Mouse (Mus musculus): ENCODE results near the gene Plcd4. TPM values are rescaled to one million over a fixed set of nuclear protein-coding genes. Genes with fewer than 3 reads are reported as not detected.
"Not testable (repeated sequence)": the region's sequence is repeated elsewhere in the genome, so short reads cannot be mapped to it uniquely, and the experiment has no call there.

Plcd4 gene
- 3.3 and 3.9 TPM in 2 replicates for polyA plus RNA-seq (2014; fragmentation: Nextera tagmentation; extraction: Ambion mirVana)

GRCm38 (mm10) chr1:74542451-74542961, at the start of gene Plcd4:
TSS of gene Plcd4 (plus strand) at chr1:74542888.
- 4% methylated on average over 6 of the region's 6 CpGs for WGBS
- H3K4me3 ChIP-seq (ENCODE audit: low read depth, low read length) = no peak within 1 kb of the TSS; the same call in 1 of the 2 replicates
- no peaks in the 10 kb centered on the region for H3K36me3 ChIP-seq (ENCODE audit: control insufficient read depth, insufficient read depth, low read length)
- H3K9ac ChIP-seq (ENCODE audit: low read length) = peak within 1 kb of the TSS; percentile 47
- peak; percentile 41 for DNase-seq (ENCODE audit: low spot score)
- no peak within 1 kb of the TSS for H3K27ac ChIP-seq (ENCODE audit: low read depth, low read length)
- H3K9me3 ChIP-seq (replicated peaks; ENCODE audit: control insufficient read depth, low read length) = no peaks in the 10 kb centered on the region
- ATAC-seq = peak; percentile 26; the same call in 1 of the 2 replicates
- H3K27me3 ChIP-seq (replicated peaks; ENCODE audit: control insufficient read depth, insufficient read depth, low read length) = no peaks in the 10 kb centered on the region
- peak within 1 kb of the TSS; percentile 33 for H3K4me2 ChIP-seq (ENCODE audit: low read length)
- H3K4me1 ChIP-seq (ENCODE audit: control insufficient read depth, insufficient read depth, low read length) = no peaks in the 10 kb centered on the region; the same call in 1 of the 2 replicates

- H3K9ac ChIP-seq (ENCODE audit: low read length) = no peak overlapping the region
- H3K4me2 ChIP-seq (ENCODE audit: low read length) = no peak overlapping the region
- H3K27ac ChIP-seq (ENCODE audit: low read depth, low read length) = no peak overlapping the region
- ATAC-seq (no peak), DNase-seq (ENCODE audit: low spot score) (no peak)
- H3K27me3 ChIP-seq (replicated peaks; ENCODE audit: control insufficient read depth, insufficient read depth, low read length) = no peaks in the 10 kb centered on the region
- no peak overlapping the region for H3K4me3 ChIP-seq (ENCODE audit: low read depth, low read length)
- WGBS = 79% methylated on average over 1 of the region's 1 CpGs
- peaks cover 8% of the 10 kb centered on the region for H3K4me1 ChIP-seq (ENCODE audit: control insufficient read depth, insufficient read depth, low read length)
- no peaks in the 10 kb centered on the region for H3K9me3 ChIP-seq (replicated peaks; ENCODE audit: control insufficient read depth, low read length)
- H3K36me3 ChIP-seq (ENCODE audit: control insufficient read depth, insufficient read depth, low read length) = peaks cover 10% of the 10 kb centered on the region; the same call in 1 of the 2 replicates
Observed at GRCm38 (mm10) chr1:74501106-74501505, 41.6 kb upstream of the Plcd4 start.

- Histone ChIP-seq H3K4me1 (ENCODE audit: control insufficient read depth, insufficient read depth, low read length) (peaks cover 25% of the 10 kb centered on the region), H3K27ac (ENCODE audit: low read depth, low read length) (peak overlapping the region; percentile 59), H3K9ac (ENCODE audit: low read length) (peak overlapping the region; percentile 79), H3K4me2 (ENCODE audit: low read length) (peak overlapping the region; percentile 88), H3K27me3 (replicated peaks; ENCODE audit: control insufficient read depth, insufficient read depth, low read length) (no peaks in the 10 kb centered on the region), H3K9me3 (replicated peaks; ENCODE audit: control insufficient read depth, low read length) (no peaks in the 10 kb centered on the region), H3K36me3 (ENCODE audit: control insufficient read depth, insufficient read depth, low read length) (no peaks in the 10 kb centered on the region), H3K4me3 (ENCODE audit: low read depth, low read length) (peak overlapping the region; percentile 92)
- 2% methylated on average over 22 of the region's 22 CpGs for WGBS
- no peak; the same call in 1 of the 2 replicates for ATAC-seq
- no peak for DNase-seq (ENCODE audit: low spot score)
Observed at GRCm38 (mm10) chr1:74505393-74505720, 37.3 kb upstream of the Plcd4 start.

GRCm38 (mm10) chr1:74505721-74506464, 36.8 kb upstream of the Plcd4 start, which contains the start of gene Cnot9:
TSS of gene Cnot9 (plus strand) at chr1:74506058.
- WGBS = under 1% methylated on average over 60 of the region's 64 CpGs
- Histone ChIP-seq H3K9me3 (replicated peaks; ENCODE audit: control insufficient read depth, low read length) (no peaks in the 10 kb centered on the region), H3K27me3 (replicated peaks; ENCODE audit: control insufficient read depth, insufficient read depth, low read length) (no peaks in the 10 kb centered on the region), H3K9ac (ENCODE audit: low read length) (peak within 1 kb of the TSS; percentile 93), H3K4me1 (ENCODE audit: control insufficient read depth, insufficient read depth, low read length) (peaks cover 25% of the 10 kb centered on the region), H3K4me2 (ENCODE audit: low read length) (peak within 1 kb of the TSS; percentile 88), H3K4me3 (ENCODE audit: low read depth, low read length) (peak within 1 kb of the TSS; percentile 92), H3K27ac (ENCODE audit: low read depth, low read length) (peak within 1 kb of the TSS; percentile 87), H3K36me3 (ENCODE audit: control insufficient read depth, insufficient read depth, low read length) (no peaks in the 10 kb centered on the region)
- ATAC-seq = peak; percentile 100
- DNase-seq (ENCODE audit: low spot score) = peak; percentile 99

- ATAC-seq (no peak; the same call in 1 of the 2 replicates), DNase-seq (ENCODE audit: low spot score) (peak; percentile 62)
- Histone ChIP-seq H3K4me3 (ENCODE audit: low read depth, low read length) (peak overlapping the region; percentile 92), H3K27me3 (replicated peaks; ENCODE audit: control insufficient read depth, insufficient read depth, low read length) (no peaks in the 10 kb centered on the region), H3K9me3 (replicated peaks; ENCODE audit: control insufficient read depth, low read length) (no peaks in the 10 kb centered on the region), H3K4me1 (ENCODE audit: control insufficient read depth, insufficient read depth, low read length) (peaks cover 25% of the 10 kb centered on the region), H3K27ac (ENCODE audit: low read depth, low read length) (peak overlapping the region; percentile 87), H3K36me3 (ENCODE audit: control insufficient read depth, insufficient read depth, low read length) (no peaks in the 10 kb centered on the region), H3K9ac (ENCODE audit: low read length) (peak overlapping the region; percentile 93), H3K4me2 (ENCODE audit: low read length) (peak overlapping the region; percentile 78)
- 2% methylated on average over 33 of the region's 34 CpGs for WGBS
Observed at GRCm38 (mm10) chr1:74506471-74506881, 36.2 kb upstream of the Plcd4 start.

GRCm38 (mm10) chr1:74507780-74508179, 34.9 kb upstream of the Plcd4 start:
- ATAC-seq (no peak), DNase-seq (ENCODE audit: low spot score) (no peak)
- no peaks in the 10 kb centered on the region for H3K36me3 ChIP-seq (ENCODE audit: control insufficient read depth, insufficient read depth, low read length)
- H3K9ac ChIP-seq (ENCODE audit: low read length) = peak overlapping the region; percentile 93; the same call in 1 of the 2 replicates
- H3K27ac ChIP-seq (ENCODE audit: low read depth, low read length) = no peak overlapping the region
- H3K4me2 ChIP-seq (ENCODE audit: low read length) = peak overlapping the region; percentile 78
- peak overlapping the region; percentile 92; the same call in 1 of the 2 replicates for H3K4me3 ChIP-seq (ENCODE audit: low read depth, low read length)
- 94% methylated on average over 2 of the region's 2 CpGs for WGBS
- H3K27me3 ChIP-seq (replicated peaks; ENCODE audit: control insufficient read depth, insufficient read depth, low read length) = no peaks in the 10 kb centered on the region
- no peaks in the 10 kb centered on the region for H3K9me3 ChIP-seq (replicated peaks; ENCODE audit: control insufficient read depth, low read length)
- H3K4me1 ChIP-seq (ENCODE audit: control insufficient read depth, insufficient read depth, low read length) = peaks cover 25% of the 10 kb centered on the region

- no peak for ATAC-seq
- H3K9me3 ChIP-seq (replicated peaks; ENCODE audit: control insufficient read depth, low read length) = no peaks in the 10 kb centered on the region
- H3K27ac ChIP-seq (ENCODE audit: low read depth, low read length) = no peak overlapping the region
- no peak overlapping the region for H3K9ac ChIP-seq (ENCODE audit: low read length)
- H3K4me1 ChIP-seq (ENCODE audit: control insufficient read depth, insufficient read depth, low read length) = peaks cover 17% of the 10 kb centered on the region
- no peak overlapping the region for H3K4me3 ChIP-seq (ENCODE audit: low read depth, low read length)
- no peak overlapping the region for H3K4me2 ChIP-seq (ENCODE audit: low read length)
- H3K27me3 ChIP-seq (replicated peaks; ENCODE audit: control insufficient read depth, insufficient read depth, low read length) = no peaks in the 10 kb centered on the region
- 97% methylated on average over 5 of the region's 5 CpGs for WGBS
- no peaks in the 10 kb centered on the region; the same call in 1 of the 2 replicates for H3K36me3 ChIP-seq (ENCODE audit: control insufficient read depth, insufficient read depth, low read length)
- DNase-seq (ENCODE audit: low spot score) = no peak
Observed at GRCm38 (mm10) chr1:74511306-74511705, 31.4 kb upstream of the Plcd4 start.

- H3K27me3 ChIP-seq (replicated peaks; ENCODE audit: control insufficient read depth, insufficient read depth, low read length); H3K27ac ChIP-seq (ENCODE audit: low read depth, low read length); H3K36me3 ChIP-seq (ENCODE audit: control insufficient read depth, insufficient read depth, low read length); H3K4me3 ChIP-seq (ENCODE audit: low read depth, low read length); ATAC-seq; H3K4me1 ChIP-seq (ENCODE audit: control insufficient read depth, insufficient read depth, low read length); H3K9me3 ChIP-seq (replicated peaks; ENCODE audit: control insufficient read depth, low read length); DNase-seq (ENCODE audit: low spot score); H3K4me2 ChIP-seq (ENCODE audit: low read length); H3K9ac ChIP-seq (ENCODE audit: low read length): not testable (repeated sequence)
- WGBS = 88% methylated on average over 1 of the region's 1 CpGs
Observed at GRCm38 (mm10) chr1:74512999-74513398, 29.7 kb upstream of the Plcd4 start.

- no peak for DNase-seq (ENCODE audit: low spot score)
- no peak overlapping the region for H3K4me2 ChIP-seq (ENCODE audit: low read length)
- peaks cover 53% of the 10 kb centered on the region for H3K36me3 ChIP-seq (ENCODE audit: control insufficient read depth, insufficient read depth, low read length)
- ATAC-seq = no peak
- H3K9ac ChIP-seq (ENCODE audit: low read length) = no peak overlapping the region
- no peak overlapping the region for H3K27ac ChIP-seq (ENCODE audit: low read depth, low read length)
- no peaks in the 10 kb centered on the region for H3K27me3 ChIP-seq (replicated peaks; ENCODE audit: control insufficient read depth, insufficient read depth, low read length)
- no peaks in the 10 kb centered on the region for H3K4me1 ChIP-seq (ENCODE audit: control insufficient read depth, insufficient read depth, low read length)
- H3K9me3 ChIP-seq (replicated peaks; ENCODE audit: control insufficient read depth, low read length) = no peaks in the 10 kb centered on the region
- no peak overlapping the region for H3K4me3 ChIP-seq (ENCODE audit: low read depth, low read length)
Observed at GRCm38 (mm10) chr1:74519875-74520274, 22.8 kb upstream of the Plcd4 start.

Measured in forebrain, embryonic 14.5 days (tissue).